1 mouse cellular context compared by ENCODE assay signal in the genomic region with DNA sequence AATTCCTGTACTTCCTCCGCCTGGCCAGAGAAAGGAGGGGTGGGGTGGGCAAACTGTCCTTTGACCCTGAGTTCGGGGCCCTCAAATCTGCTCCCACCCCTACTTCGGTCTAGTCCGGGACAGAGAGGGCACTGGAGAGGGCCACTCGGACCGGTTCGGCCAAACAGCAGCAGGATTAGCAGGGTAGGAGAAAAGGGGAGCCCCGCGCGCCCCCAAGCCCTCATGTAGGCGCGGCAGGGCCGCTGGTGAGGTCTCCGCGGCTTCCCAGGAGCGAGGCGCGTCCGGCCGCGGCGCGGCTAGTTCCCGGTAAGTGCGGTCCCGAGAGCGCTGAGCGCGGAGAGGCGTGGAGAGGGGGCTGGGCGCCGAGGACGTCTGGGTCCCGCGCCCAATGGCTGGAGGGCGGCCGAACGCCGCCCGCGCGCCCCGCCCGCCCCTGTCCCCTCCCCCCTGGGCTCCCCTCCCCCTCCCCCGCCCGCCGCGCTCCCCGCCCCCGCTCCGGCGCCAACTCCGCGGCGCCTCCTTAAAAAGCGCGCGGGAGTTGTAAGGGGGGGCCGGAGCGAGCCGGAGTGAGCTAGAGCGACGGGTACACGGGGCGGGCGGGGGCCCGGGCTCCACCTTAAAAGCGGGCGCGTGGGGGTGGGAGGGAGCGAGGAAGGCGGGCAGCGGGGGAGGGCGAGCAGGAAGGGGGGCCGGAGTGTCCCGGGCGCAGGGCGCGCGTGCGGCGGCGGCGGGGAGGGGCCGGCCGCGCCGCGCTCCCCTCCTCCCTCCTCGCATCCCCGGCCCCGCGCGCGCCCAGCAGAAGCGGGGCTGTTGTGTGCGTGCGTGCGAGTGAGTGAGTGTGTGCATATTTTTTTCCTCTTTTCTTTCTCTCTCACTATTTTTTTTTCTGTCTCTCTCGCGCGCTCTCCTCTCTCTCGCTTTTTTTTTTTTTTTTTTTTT.
TF ChIP-seq lines count a peak whose summit lies in the region.

No protein-coding gene starts in this region.

TF ChIP-seq in MEL, 35 proteins besides CTCF, POLR2A, EP300 and RAD21 (continued from another document):
- TF ChIP-seq SIN3A (IDR thresholded peaks at IDR 0.05; ENCODE audit: low read length) (peak; percentile 52), USF2 (IDR thresholded peaks at IDR 0.05; ENCODE audit: borderline replicate concordance in 1 of 2, insufficient read depth in 1 of 2, low read depth in 1 of 2, low read length in 2 of 2) (no peak), KAT2A (conservative IDR thresholded peaks at IDR 0.05; ENCODE audit: low read depth, low read length) (no peak; the same call in 1 of the 2 replicates), JUND (IDR thresholded peaks at IDR 0.05; ENCODE audit: low read depth, low read length) (no peak), POLR2AphosphoS5 (IDR thresholded peaks at IDR 0.05; ENCODE audit: borderline replicate concordance, low read depth, low read length) (no peak), E2F4 (IDR thresholded peaks at IDR 0.05; ENCODE audit: borderline replicate concordance, low read depth, low read length) (no peak), MYB (IDR thresholded peaks at IDR 0.05; ENCODE audit: low read depth, low read length) (no peak), NELFE (IDR thresholded peaks at IDR 0.05; ENCODE audit: low read depth, low read length) (peak; percentile 87), ELF1 (IDR thresholded peaks at IDR 0.05; ENCODE audit: low read depth, low read length) (no peak), MAZ (IDR thresholded peaks at IDR 0.05; ENCODE audit: low read depth, low read length) (peak; percentile 95), MXI1 (IDR thresholded peaks at IDR 0.05; ENCODE audit: low read depth, low read length) (0 out of 2 replicates have a peak, but pooled peaks have one; percentile 36), TBP (IDR thresholded peaks at IDR 0.05; ENCODE audit: low read depth, low read length) (peak; percentile 47; the same call in 1 of the 2 replicates), MYC (IDR thresholded peaks at IDR 0.05; ENCODE audit: low read depth, low read length) (0 out of 2 replicates have a peak, but pooled peaks have one; percentile 22), CHD2 (IDR thresholded peaks at IDR 0.05; ENCODE audit: low read length) (no peak), NRF1 (IDR thresholded peaks at IDR 0.05; ENCODE audit: insufficient read depth, low read depth, low read length, poor library complexity, severe bottlenecking) (no peak), MAX (IDR thresholded peaks at IDR 0.05; ENCODE audit: low read length) (no peak), ZC3H11A (IDR thresholded peaks at IDR 0.05; ENCODE audit: low read depth, low read length) (no peak), GATA1 (IDR thresholded peaks at IDR 0.05; ENCODE audit: low read depth, low read length) (no peak), SMC3 (IDR thresholded peaks at IDR 0.05; ENCODE audit: low read depth, low read length) (no peak), ZNF384 (IDR thresholded peaks at IDR 0.05; ENCODE audit: low read depth, low read length) (peak; percentile 90), ZKSCAN1 (IDR thresholded peaks at IDR 0.05; ENCODE audit: low read depth, low read length) (no peak), TCF12 (IDR thresholded peaks at IDR 0.05; ENCODE audit: low read depth, low read length) (no peak), POLR2AphosphoS2 (IDR thresholded peaks at IDR 0.05; ENCODE audit: low read length) (peak; percentile 87; the same call in 1 of the 2 replicates), MAFK (IDR thresholded peaks at IDR 0.05; ENCODE audit: borderline replicate concordance, low read depth, low read length) (no peak), TAL1 (IDR thresholded peaks at IDR 0.05; ENCODE audit: low read length) (no peak), GABPA (IDR thresholded peaks at IDR 0.05; ENCODE audit: low read depth, low read length) (no peak), ETS1 (IDR thresholded peaks at IDR 0.05; ENCODE audit: low read depth, low read length) (no peak), ZMIZ1 (IDR thresholded peaks at IDR 0.05; ENCODE audit: low read depth, low read length) (peak; percentile 71; the same call in 1 of the 2 replicates)
